Mouse (Mus musculus): Measurements from ENCODE around the gene Pcca. TPM values are rescaled to one million over a fixed set of nuclear protein-coding genes. Genes with fewer than 3 reads are reported as not detected.
A peak's percentile ranks its signal among the peaks of the same experiment; 100 is the strongest.

Gene Pcca
- polyA plus RNA-seq, 1 experiment from 2014 or later, result 36.0 TPM

DNA sequence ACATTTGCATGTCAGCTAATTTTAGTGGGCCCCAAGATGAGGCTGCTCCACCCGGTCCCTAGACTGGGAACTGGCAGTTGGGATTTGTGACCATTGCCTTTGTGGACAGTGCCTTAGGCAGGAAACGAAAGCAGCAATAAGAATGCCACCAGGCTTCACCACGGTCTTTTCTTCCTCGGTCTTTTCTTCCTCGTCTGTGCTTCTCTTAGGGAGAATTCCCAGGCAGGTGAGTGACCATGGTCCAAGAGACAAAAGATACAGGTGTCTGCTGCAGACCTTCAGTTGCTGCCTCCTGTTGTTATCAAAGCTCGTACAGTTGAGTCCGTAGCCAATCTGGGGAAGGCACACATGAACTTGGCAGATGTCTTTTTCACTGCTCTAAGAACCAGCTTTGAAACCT lies 346.2 kb downstream of the Pcca start:
- Histone ChIP-seq H3K27ac (no peak overlapping the region), H3K9ac (ENCODE audit: low read depth, low read length) (no peak overlapping the region), H3K4me1 (replicated peaks; ENCODE audit: insufficient read depth, low read length) (no peaks in the 10 kb centered on the region), H3K27me3 (ENCODE audit: insufficient read depth, low read length) (no peaks in the 10 kb centered on the region), H3K4me3 (replicated peaks; ENCODE audit: low read depth, low read length) (no peak overlapping the region), H3K36me3 (ENCODE audit: insufficient read depth, low read length) (no peaks in the 10 kb centered on the region), H3K4me2 (ENCODE audit: low read length) (no peak overlapping the region), H3K9me3 (replicated peaks; ENCODE audit: low read length) (no peaks in the 10 kb centered on the region)
- ATAC-seq (replicated peaks; ENCODE audit: low FRiP score, low read depth) (no peak), DNase-seq (ENCODE audit: low spot score) (no peak)
- WGBS, result 74% methylated on average over 7 of the region's 7 CpGs
- TF ChIP-seq CTCF (IDR thresholded peaks at IDR 0.05; ENCODE audit: low read depth), result no peak

DNA sequence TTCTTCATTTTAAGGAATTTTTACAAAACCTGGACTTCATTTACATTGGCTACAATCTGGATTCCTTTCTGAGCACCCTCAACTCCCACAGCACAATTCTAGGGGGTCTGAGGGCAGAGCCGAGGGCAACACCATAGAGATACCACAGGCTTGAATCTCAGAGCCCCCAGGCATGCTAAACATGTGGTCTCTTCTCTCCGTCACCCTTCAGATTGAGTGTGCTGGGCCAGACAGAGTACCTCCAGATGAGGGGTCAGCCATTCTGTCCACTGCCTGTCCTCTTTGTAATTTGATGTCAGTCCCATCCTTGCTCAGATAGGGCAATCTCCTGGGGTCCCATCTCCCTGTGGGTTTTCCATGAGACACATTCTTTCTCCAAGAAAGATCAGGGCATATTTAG lies 347.6 kb downstream of the Pcca start:
- no peak overlapping the region for H3K9ac ChIP-seq (ENCODE audit: low read depth, low read length)
- no peaks in the 10 kb centered on the region for H3K4me1 ChIP-seq (replicated peaks; ENCODE audit: insufficient read depth, low read length)
- no peak overlapping the region for H3K27ac ChIP-seq
- H3K27me3 ChIP-seq (ENCODE audit: insufficient read depth, low read length), result no peaks in the 10 kb centered on the region
- no peak for DNase-seq (ENCODE audit: low spot score)
- H3K9me3 ChIP-seq (replicated peaks; ENCODE audit: low read length), result no peaks in the 10 kb centered on the region
- TF ChIP-seq CTCF (IDR thresholded peaks at IDR 0.05; ENCODE audit: low read depth), result no peak
- ATAC-seq (replicated peaks; ENCODE audit: low FRiP score, low read depth), result no peak
- H3K36me3 ChIP-seq (ENCODE audit: insufficient read depth, low read length), result no peaks in the 10 kb centered on the region
- WGBS, result 69% methylated on average over 2 of the region's 2 CpGs
- no peak overlapping the region for H3K4me2 ChIP-seq (ENCODE audit: low read length)
- no peak overlapping the region for H3K4me3 ChIP-seq (replicated peaks; ENCODE audit: low read depth, low read length)

DNA sequence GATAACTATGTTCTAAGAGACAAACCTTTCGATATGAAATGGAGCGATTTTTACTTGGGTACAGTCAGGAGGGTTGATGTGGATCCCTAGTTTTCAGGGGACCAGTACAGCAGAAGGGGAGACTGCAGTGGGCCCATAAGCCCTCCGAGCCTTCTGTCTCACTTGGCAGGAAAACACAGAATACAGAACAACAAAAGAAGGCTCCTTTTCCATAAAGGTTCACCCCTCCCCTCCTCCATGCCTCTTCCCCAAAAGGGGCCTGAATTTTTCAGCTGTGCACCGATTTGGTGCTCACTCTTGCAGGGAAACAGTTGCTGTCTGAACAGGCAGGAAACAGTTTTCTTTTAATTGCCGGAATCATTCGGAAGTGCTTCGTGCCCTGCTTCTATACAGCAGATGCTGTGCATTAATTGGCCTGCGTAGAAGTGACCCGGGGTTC lies 348.1 kb downstream of the Pcca start:
- no peak overlapping the region for H3K4me2 ChIP-seq (ENCODE audit: low read length)
- no peak for ATAC-seq (replicated peaks; ENCODE audit: low FRiP score, low read depth)

DNA sequence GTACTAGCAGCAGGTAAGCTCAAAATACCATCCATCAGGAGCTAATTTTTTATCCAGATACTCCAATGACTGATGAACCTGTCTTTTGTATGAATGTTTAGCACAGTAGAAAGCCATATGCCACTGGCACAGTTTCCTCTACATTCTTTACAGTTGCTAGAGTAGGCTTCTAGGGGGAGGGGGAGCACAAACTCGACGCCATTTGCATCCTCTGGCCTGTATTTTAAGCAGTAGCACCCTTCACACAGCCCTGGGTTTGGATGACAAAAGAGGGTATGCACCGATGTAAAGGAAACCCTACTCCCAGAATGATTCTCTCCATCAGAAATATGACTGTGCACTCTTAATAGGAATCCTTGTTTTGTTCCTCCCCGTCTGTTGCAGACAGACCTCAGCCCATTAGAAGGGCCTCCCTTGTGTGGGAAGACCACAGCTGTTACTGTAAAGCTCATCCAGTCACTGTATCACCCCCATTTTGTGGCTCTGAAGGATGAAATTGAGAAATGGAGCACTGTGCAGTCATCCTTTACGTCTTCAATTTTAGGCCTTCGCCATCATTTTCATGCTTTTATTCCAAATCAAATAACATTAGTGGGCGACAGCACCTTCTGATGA lies 348.8 kb downstream of the Pcca start:
- no peak overlapping the region for H3K4me3 ChIP-seq (replicated peaks; ENCODE audit: low read depth, low read length)
- DNase-seq (ENCODE audit: low spot score) (no peak), ATAC-seq (replicated peaks; ENCODE audit: low FRiP score, low read depth) (no peak)
- no peak overlapping the region for H3K9ac ChIP-seq (ENCODE audit: low read depth, low read length)
- no peaks in the 10 kb centered on the region for H3K4me1 ChIP-seq (replicated peaks; ENCODE audit: insufficient read depth, low read length)
- H3K4me2 ChIP-seq (ENCODE audit: low read length), result no peak overlapping the region
- no peak for TF ChIP-seq CTCF (IDR thresholded peaks at IDR 0.05; ENCODE audit: low read depth)
- H3K27me3 ChIP-seq (ENCODE audit: insufficient read depth, low read length), result no peaks in the 10 kb centered on the region
- no peak overlapping the region for H3K27ac ChIP-seq
- no peaks in the 10 kb centered on the region for H3K36me3 ChIP-seq (ENCODE audit: insufficient read depth, low read length)
- WGBS, result 80% methylated on average over 7 of the region's 7 CpGs
- no peaks in the 10 kb centered on the region for H3K9me3 ChIP-seq (replicated peaks; ENCODE audit: low read length)

More for the DNA sequence above, 348.1 kb downstream of the Pcca start:
- 57% methylated on average over 9 of the region's 9 CpGs for WGBS
- no peaks in the 10 kb centered on the region for H3K36me3 ChIP-seq (ENCODE audit: insufficient read depth, low read length)
- TF ChIP-seq CTCF (IDR thresholded peaks at IDR 0.05; ENCODE audit: low read depth), result no peak
- no peaks in the 10 kb centered on the region for H3K4me1 ChIP-seq (replicated peaks; ENCODE audit: insufficient read depth, low read length)
- no peak overlapping the region for H3K4me3 ChIP-seq (replicated peaks; ENCODE audit: low read depth, low read length)
- no peak overlapping the region for H3K9ac ChIP-seq (ENCODE audit: low read depth, low read length)
- no peak for DNase-seq (ENCODE audit: low spot score)
- no peak overlapping the region for H3K27ac ChIP-seq
- no peaks in the 10 kb centered on the region for H3K27me3 ChIP-seq (ENCODE audit: insufficient read depth, low read length)
- H3K9me3 ChIP-seq (replicated peaks; ENCODE audit: low read length), result no peaks in the 10 kb centered on the region

DNA sequence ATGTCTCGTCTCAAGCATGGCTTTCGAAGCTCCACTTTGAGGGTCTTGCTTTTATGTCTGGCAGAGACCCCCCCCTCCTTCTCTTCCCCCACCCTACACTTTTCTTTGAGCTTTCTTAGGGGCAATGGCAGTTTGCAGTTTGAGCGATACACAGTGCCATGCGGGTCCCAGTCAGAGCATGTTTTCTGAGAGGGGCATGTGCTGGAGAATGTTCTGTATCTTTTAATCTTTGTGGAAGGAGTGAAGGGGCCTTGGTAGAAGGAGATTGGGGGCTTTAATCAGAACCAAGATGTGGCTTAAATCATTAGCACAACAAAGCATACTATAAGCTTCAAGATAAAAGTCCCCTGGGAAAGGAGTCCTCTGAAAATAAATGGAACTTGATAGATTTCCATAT lies 349.3 kb downstream of the Pcca start:
- H3K9ac ChIP-seq (ENCODE audit: low read depth, low read length), result no peak overlapping the region
- no peaks in the 10 kb centered on the region for H3K36me3 ChIP-seq (ENCODE audit: insufficient read depth, low read length)
- no peaks in the 10 kb centered on the region for H3K27me3 ChIP-seq (ENCODE audit: insufficient read depth, low read length)
- H3K4me2 ChIP-seq (ENCODE audit: low read length), result no peak overlapping the region
- ATAC-seq (replicated peaks; ENCODE audit: low FRiP score, low read depth) (no peak), DNase-seq (ENCODE audit: low spot score) (peak; percentile 34)
- H3K4me1 ChIP-seq (replicated peaks; ENCODE audit: insufficient read depth, low read length), result no peaks in the 10 kb centered on the region
- no peaks in the 10 kb centered on the region for H3K9me3 ChIP-seq (replicated peaks; ENCODE audit: low read length)
- H3K27ac ChIP-seq, result no peak overlapping the region
- TF ChIP-seq CTCF (IDR thresholded peaks at IDR 0.05; ENCODE audit: low read depth), result no peak
- 84% methylated on average over 4 of the region's 4 CpGs for WGBS
- H3K4me3 ChIP-seq (replicated peaks; ENCODE audit: low read depth, low read length), result no peak overlapping the region

DNA sequence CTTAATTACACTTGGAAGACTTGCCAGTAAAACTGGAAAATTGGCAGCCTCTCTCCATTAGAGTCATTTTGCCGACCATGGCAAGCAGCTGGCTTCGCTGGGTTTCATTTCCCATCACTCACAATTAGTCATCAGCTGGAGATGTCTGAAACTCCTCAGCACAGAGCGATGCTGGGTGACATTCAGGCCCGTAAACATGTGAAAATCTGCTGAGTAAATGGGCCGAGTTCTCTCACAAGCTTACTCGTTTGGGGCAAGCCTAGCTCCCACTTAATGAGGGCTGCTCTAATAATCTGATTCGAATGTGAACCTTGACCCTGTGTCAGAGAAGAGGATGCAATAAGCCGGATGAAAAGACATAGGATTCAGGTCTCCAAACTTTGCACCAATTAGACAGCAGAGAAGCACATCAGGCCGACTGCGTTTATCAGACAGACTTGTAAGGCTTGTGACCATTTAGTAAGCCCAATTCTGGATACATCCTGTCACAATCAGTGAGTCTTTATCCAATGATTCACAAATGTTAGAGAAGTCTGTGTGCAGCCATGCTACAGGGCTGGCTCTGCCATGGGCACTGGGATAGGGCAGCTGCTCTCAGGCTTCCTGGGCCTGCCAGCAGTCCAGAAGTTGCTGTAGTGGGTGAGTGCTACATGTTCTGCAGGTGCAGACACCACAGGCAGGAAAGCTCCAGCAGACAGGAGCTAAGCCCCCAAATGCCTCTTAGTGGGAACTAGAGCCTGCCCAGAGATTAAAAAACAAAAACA lies 349.9 kb downstream of the Pcca start:
- no peak overlapping the region for H3K9ac ChIP-seq (ENCODE audit: low read depth, low read length)

More for the DNA sequence above, 349.9 kb downstream of the Pcca start:
- no peaks in the 10 kb centered on the region for H3K4me1 ChIP-seq (replicated peaks; ENCODE audit: insufficient read depth, low read length)
- 55% methylated on average over 10 of the region's 10 CpGs for WGBS
- H3K4me2 ChIP-seq (ENCODE audit: low read length), result no peak overlapping the region
- ATAC-seq (replicated peaks; ENCODE audit: low FRiP score, low read depth) (no peak), DNase-seq (ENCODE audit: low spot score) (no peak)
- no peaks in the 10 kb centered on the region for H3K27me3 ChIP-seq (ENCODE audit: insufficient read depth, low read length)
- H3K9me3 ChIP-seq (replicated peaks; ENCODE audit: low read length), result no peaks in the 10 kb centered on the region
- H3K36me3 ChIP-seq (ENCODE audit: insufficient read depth, low read length), result no peaks in the 10 kb centered on the region
- no peak for TF ChIP-seq CTCF (IDR thresholded peaks at IDR 0.05; ENCODE audit: low read depth)
- no peak overlapping the region for H3K27ac ChIP-seq
- no peak overlapping the region for H3K4me3 ChIP-seq (replicated peaks; ENCODE audit: low read depth, low read length)
